Mouse (Mus musculus) kidney, postnatal 0 days (tissue): ENCODE data around the gene Gm20388. TPM values are rescaled to one million over a fixed set of nuclear protein-coding genes. Genes with fewer than 3 reads are reported as not detected.

Experiments used
- ATAC-seq: fragments of 200-750 bp; cut with Nextera tagmentation; replicated peaks from 2 replicates; pipeline ENCODE4 v1.8.0; 2017; ENCODE audit warnings: low read depth, moderate number of reproducible peaks, moderate TSS enrichment, moderate library complexity; ENCODE audit not compliant: low FRiP score
- DNase-seq: peaks from one replicate; pipeline ENCODE4 v3.0.0-alpha.2; 2016; ENCODE audit warnings: low spot score
- H3K27ac ChIP-seq: fragments of 300-500 bp; sonication (generic); 2 replicates; pipeline ENCODE4 v1.5.1; 2014; ENCODE audit warnings: mild to moderate bottlenecking
- H3K27me3 ChIP-seq: fragments of 300-500 bp; sonication (generic); 2 replicates; pipeline ENCODE4 v1.6.1; 2014; ENCODE audit warnings: low read length, mixed read lengths; ENCODE audit not compliant: insufficient read depth
- H3K36me3 ChIP-seq: fragments of 300-500 bp; sonication (generic); 2 replicates; pipeline ENCODE4 v1.6.1; 2014; ENCODE audit warnings: low read length, mixed read lengths; ENCODE audit not compliant: insufficient read depth
- H3K4me1 ChIP-seq: fragments of 300-500 bp; sonication (generic); replicated peaks from 2 replicates; pipeline ENCODE4 v1.6.1; 2014; ENCODE audit warnings: antibody characterized with exemption, low read length, mixed read lengths; ENCODE audit not compliant: insufficient read depth
- H3K4me2 ChIP-seq: fragments of 300-500 bp; sonication (generic); 2 replicates; pipeline ENCODE4 v1.6.1; 2014; ENCODE audit warnings: mild to moderate bottlenecking, low read length, moderate library complexity, mixed read lengths
- H3K4me3 ChIP-seq: fragments of 300-500 bp; sonication (generic); replicated peaks from 2 replicates; pipeline ENCODE4 v1.5.1; 2014; ENCODE audit warnings: low read depth, low read length
- H3K9ac ChIP-seq: fragments of 300-500 bp; sonication (generic); 2 replicates; pipeline ENCODE4 v1.6.1; 2014; ENCODE audit warnings: low read depth, low read length
- H3K9me3 ChIP-seq: fragments of 300-500 bp; sonication (generic); replicated peaks from 2 replicates; pipeline ENCODE4 v1.6.1; 2016; ENCODE audit warnings: low read length, inconsistent platforms, mixed read lengths
- CTCF ChIP-seq: IDR thresholded peaks from 2 replicates; pipeline ENCODE4 v1.5.1; 2016; ENCODE audit warnings: antibody characterized with exemption, low read depth, mild to moderate bottlenecking, moderate library complexity
- WGBS: fragments of 180-500 bp; shearing (Covaris S2); extraction: QIAGEN DNeasy Blood & Tissue Kit; methylation state at CpG from one replicate; pipeline ENCODE4 v1.1.7; 2014; 5-methylcytosine and 5-hydroxymethylcytosine counted together
- polyA plus RNA-seq: library from polyadenylated mRNA; unstranded; fragments of >200 nt; fragmentation: Nextera tagmentation; extraction: Ambion mirVana; gene quantifications from 2 replicates; pipeline ENCODE4 v1.2.1, GENCODE M21; 2015

Gm20388 gene
- polyA plus RNA-seq, 1 experiment from 2014 or later, result not detected

- 78% methylated on average over 8 of the region's 8 CpGs for WGBS
- Histone ChIP-seq H3K4me1 (no peaks in the 10 kb centered on the region; the same call in 1 of the 2 replicates), H3K27ac (no peak overlapping the region), H3K9ac (no peak overlapping the region), H3K27me3 (no peaks in the 10 kb centered on the region), H3K36me3 (no peaks in the 10 kb centered on the region), H3K4me2 (no peak overlapping the region), H3K4me3 (no peak overlapping the region), H3K9me3 (no peaks in the 10 kb centered on the region)
- ATAC-seq (no peak), DNase-seq (no peak)
- no peak for TF ChIP-seq CTCF
Observed at GRCm38 (mm10) chr8:121271542-121271941, 1360.9 kb downstream of the Gm20388 start.

- 62% methylated on average over 14 of the region's 14 CpGs for WGBS
- peak; percentile 77 for ATAC-seq
Observed at GRCm38 (mm10) chr8:121273195-121273594, 1362.6 kb downstream of the Gm20388 start.

DNA sequence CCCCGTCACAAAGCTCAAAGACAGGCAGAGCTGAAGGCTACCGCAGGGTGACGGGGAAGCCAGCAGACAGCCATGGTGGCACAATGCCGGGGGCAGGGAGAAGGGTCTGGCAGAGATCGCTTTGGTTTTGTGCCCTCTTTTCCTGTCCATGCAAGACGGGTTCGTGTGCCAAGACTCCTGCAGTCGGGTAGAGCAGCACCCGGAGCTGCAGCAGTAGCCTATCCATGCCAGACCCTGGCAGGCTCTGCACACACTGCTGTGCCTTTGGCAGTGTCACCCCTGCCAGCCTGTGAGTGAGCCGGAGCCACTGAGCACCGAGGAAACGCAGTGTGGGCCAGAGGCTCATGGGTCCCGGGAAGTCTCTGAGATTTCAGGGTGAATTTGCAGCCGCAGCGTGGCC, 1363.0 kb downstream of the Gm20388 start:
- H3K9ac ChIP-seq, result no peak overlapping the region
- WGBS, result 87% methylated on average over 15 of the region's 15 CpGs
- DNase-seq, result no peak
- H3K27ac ChIP-seq, result no peak overlapping the region
- H3K9me3 ChIP-seq, result no peaks in the 10 kb centered on the region
- no peaks in the 10 kb centered on the region for H3K27me3 ChIP-seq
- H3K4me2 ChIP-seq, result no peak overlapping the region
- H3K4me1 ChIP-seq, result no peaks in the 10 kb centered on the region; the same call in 1 of the 2 replicates
- H3K4me3 ChIP-seq, result no peak overlapping the region
- H3K36me3 ChIP-seq, result no peaks in the 10 kb centered on the region
- TF ChIP-seq CTCF, result no peak
- ATAC-seq, result no peak

More at GRCm38 (mm10) chr8:121273195-121273594, 1362.6 kb downstream of the Gm20388 start:
- no peaks in the 10 kb centered on the region for H3K9me3 ChIP-seq
- H3K36me3 ChIP-seq, result no peaks in the 10 kb centered on the region
- H3K27me3 ChIP-seq, result no peaks in the 10 kb centered on the region
- peak; percentile 67 for DNase-seq
- H3K4me2 ChIP-seq, result peak overlapping the region; percentile 13; the same call in 1 of the 2 replicates
- H3K27ac ChIP-seq, result no peak overlapping the region
- no peak for TF ChIP-seq CTCF
- H3K9ac ChIP-seq, result no peak overlapping the region
- no peak overlapping the region for H3K4me3 ChIP-seq
- no peaks in the 10 kb centered on the region; the same call in 1 of the 2 replicates for H3K4me1 ChIP-seq

- Histone ChIP-seq H3K4me1 (peaks cover 16% of the 10 kb centered on the region; the same call in 1 of the 2 replicates), H3K9ac (peak overlapping the region; percentile 8; the same call in 1 of the 2 replicates), H3K36me3 (no peaks in the 10 kb centered on the region), H3K27me3 (no peaks in the 10 kb centered on the region), H3K4me2 (no peak overlapping the region), H3K4me3 (no peak overlapping the region), H3K27ac (peak overlapping the region; percentile 51), H3K9me3 (no peaks in the 10 kb centered on the region)
- DNase-seq, result peak; percentile 72
- TF ChIP-seq CTCF, result no peak
- WGBS, result 37% methylated on average over 9 of the region's 9 CpGs
- ATAC-seq, result peak; percentile 67; the same call in 1 of the 2 replicates
Observed at GRCm38 (mm10) chr8:121280414-121280813, 1369.8 kb downstream of the Gm20388 start.

DNA sequence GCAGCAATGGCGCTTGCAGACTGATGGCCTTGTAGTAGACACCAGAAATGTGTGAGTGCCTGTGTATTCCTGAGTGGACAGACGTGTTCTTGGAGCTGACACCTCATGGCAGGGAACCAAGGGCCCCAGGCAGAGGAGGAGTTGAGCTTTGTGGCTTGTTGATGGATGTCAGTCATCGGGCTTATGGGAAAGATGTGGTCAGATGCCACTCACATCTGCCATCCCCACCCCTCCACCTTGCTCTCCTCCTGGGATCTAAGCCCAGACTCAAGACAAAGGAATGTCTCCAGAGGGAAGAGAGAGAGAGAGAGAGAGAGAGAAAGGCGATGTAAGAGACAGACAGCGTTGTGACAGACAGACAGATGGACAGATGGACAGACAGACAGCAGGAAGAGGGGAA, 1378.7 kb downstream of the Gm20388 start:
- Histone ChIP-seq H3K4me3 (no peak overlapping the region), H3K4me1 (peaks cover 26% of the 10 kb centered on the region), H3K27ac (no peak overlapping the region), H3K4me2 (no peak overlapping the region), H3K36me3 (no peaks in the 10 kb centered on the region), H3K27me3 (peaks cover 6% of the 10 kb centered on the region; the same call in 1 of the 2 replicates), H3K9ac (no peak overlapping the region), H3K9me3 (no peaks in the 10 kb centered on the region)
- WGBS, result 85% methylated on average over 5 of the region's 5 CpGs
- ATAC-seq (no peak), DNase-seq (no peak)
- no peak for TF ChIP-seq CTCF

DNA sequence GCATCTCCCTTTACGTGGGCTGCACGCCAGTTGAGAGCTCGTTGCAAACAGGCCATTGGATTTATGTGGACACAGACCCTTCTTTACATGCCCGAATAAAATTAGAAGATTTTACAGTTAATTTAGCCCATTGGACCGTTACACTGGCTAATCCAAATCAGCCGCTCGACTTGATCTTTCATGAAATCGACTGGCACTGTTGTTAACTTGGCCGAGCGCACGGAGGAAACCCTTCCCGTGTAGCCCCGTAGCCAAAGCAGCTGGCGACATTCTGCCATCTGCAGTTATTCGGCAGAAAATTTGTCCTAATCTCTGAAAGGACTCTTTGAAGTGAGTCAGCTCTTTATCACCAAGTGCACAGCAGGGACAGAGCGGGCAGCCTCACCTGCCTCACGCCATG, 1379.9 kb downstream of the Gm20388 start:
- H3K4me3 ChIP-seq, result no peak overlapping the region
- WGBS, result 73% methylated on average over 17 of the region's 17 CpGs
- no peaks in the 10 kb centered on the region for H3K9me3 ChIP-seq
- H3K4me1 ChIP-seq, result peaks cover 32% of the 10 kb centered on the region
- H3K27ac ChIP-seq, result no peak overlapping the region
- no peak for ATAC-seq
- no peak for DNase-seq
- H3K36me3 ChIP-seq, result no peaks in the 10 kb centered on the region
- peaks cover 6% of the 10 kb centered on the region; the same call in 1 of the 2 replicates for H3K27me3 ChIP-seq
- no peak overlapping the region for H3K4me2 ChIP-seq
- no peak for TF ChIP-seq CTCF
- no peak overlapping the region for H3K9ac ChIP-seq

- Histone ChIP-seq H3K27me3 (peaks cover 6% of the 10 kb centered on the region; the same call in 1 of the 2 replicates), H3K9ac (no peak overlapping the region), H3K9me3 (no peaks in the 10 kb centered on the region), H3K36me3 (no peaks in the 10 kb centered on the region), H3K4me1 (peaks cover 23% of the 10 kb centered on the region), H3K27ac (no peak overlapping the region), H3K4me3 (no peak overlapping the region), H3K4me2 (no peak overlapping the region)
- WGBS, result 85% methylated on average over 10 of the region's 10 CpGs
- DNase-seq (no peak), ATAC-seq (no peak)
- TF ChIP-seq CTCF, result no peak
Observed at GRCm38 (mm10) chr8:121293418-121293817, 1382.8 kb downstream of the Gm20388 start.
